Mouse (Mus musculus) heart, embryonic 12.5 days (tissue): Measurements from ENCODE around the gene Ankrd33. TPM values are rescaled to one million over a fixed set of nuclear protein-coding genes. Genes with fewer than 3 reads are reported as not detected.

Experiments used
- ATAC-seq: fragments of 200-750 bp; cut with Nextera tagmentation; 2 replicates; pipeline ENCODE4 v1.8.0; 2017; ENCODE audit warnings: moderate TSS enrichment, moderate library complexity; ENCODE audit not compliant: insufficient number of reproducible peaks, low FRiP score
- H3K27ac ChIP-seq: fragments of 300-500 bp; sonication (generic); 2 replicates; pipeline ENCODE4 v1.5.1; 2016; ENCODE audit warnings: mild to moderate bottlenecking, moderate library complexity; ENCODE audit not compliant: poor library complexity, severe bottlenecking
- H3K27me3 ChIP-seq: fragments of 300-500 bp; sonication (generic); replicated peaks from 2 replicates; pipeline ENCODE4 v1.6.1; 2016; ENCODE audit warnings: mild to moderate bottlenecking, moderate library complexity
- H3K36me3 ChIP-seq: fragments of 300-500 bp; sonication (generic); 2 replicates; pipeline ENCODE4 v1.6.1; 2016; ENCODE audit warnings: mild to moderate bottlenecking, moderate library complexity
- H3K4me1 ChIP-seq: fragments of 300-500 bp; sonication (generic); replicated peaks from 2 replicates; pipeline ENCODE4 v1.6.1; 2016; ENCODE audit warnings: mild to moderate bottlenecking
- H3K4me2 ChIP-seq: fragments of 300-500 bp; sonication (generic); 2 replicates; pipeline ENCODE4 v1.6.1; 2016; ENCODE audit warnings: mild to moderate bottlenecking, moderate library complexity
- H3K4me3 ChIP-seq: fragments of 300-500 bp; sonication (generic); 2 replicates; pipeline ENCODE4 v1.5.1; 2016; ENCODE audit warnings: mild to moderate bottlenecking
- H3K9ac ChIP-seq: fragments of 300-500 bp; sonication (generic); 2 replicates; pipeline ENCODE4 v1.6.1; 2016; ENCODE audit warnings: mild to moderate bottlenecking, moderate library complexity
- H3K9me3 ChIP-seq: fragments of 300-500 bp; sonication (generic); replicated peaks from 2 replicates; pipeline ENCODE4 v1.6.1; 2016; ENCODE audit warnings: mild to moderate bottlenecking, moderate library complexity
- WGBS: fragments of 180-500 bp; shearing (Covaris S2); methylation state at CpG from one replicate; pipeline ENCODE4 v1.1.7; 2016; 5-methylcytosine and 5-hydroxymethylcytosine counted together
- polyA plus RNA-seq: library from polyadenylated mRNA; unstranded; fragments of >200 nt; fragmentation: Nextera tagmentation; extraction: Ambion mirVana; gene quantifications from 2 replicates; pipeline ENCODE4 v1.2.1, GENCODE M21; 2016

Gene Ankrd33
- polyA plus RNA-seq, 1 experiment from 2014 or later = not detected

DNA sequence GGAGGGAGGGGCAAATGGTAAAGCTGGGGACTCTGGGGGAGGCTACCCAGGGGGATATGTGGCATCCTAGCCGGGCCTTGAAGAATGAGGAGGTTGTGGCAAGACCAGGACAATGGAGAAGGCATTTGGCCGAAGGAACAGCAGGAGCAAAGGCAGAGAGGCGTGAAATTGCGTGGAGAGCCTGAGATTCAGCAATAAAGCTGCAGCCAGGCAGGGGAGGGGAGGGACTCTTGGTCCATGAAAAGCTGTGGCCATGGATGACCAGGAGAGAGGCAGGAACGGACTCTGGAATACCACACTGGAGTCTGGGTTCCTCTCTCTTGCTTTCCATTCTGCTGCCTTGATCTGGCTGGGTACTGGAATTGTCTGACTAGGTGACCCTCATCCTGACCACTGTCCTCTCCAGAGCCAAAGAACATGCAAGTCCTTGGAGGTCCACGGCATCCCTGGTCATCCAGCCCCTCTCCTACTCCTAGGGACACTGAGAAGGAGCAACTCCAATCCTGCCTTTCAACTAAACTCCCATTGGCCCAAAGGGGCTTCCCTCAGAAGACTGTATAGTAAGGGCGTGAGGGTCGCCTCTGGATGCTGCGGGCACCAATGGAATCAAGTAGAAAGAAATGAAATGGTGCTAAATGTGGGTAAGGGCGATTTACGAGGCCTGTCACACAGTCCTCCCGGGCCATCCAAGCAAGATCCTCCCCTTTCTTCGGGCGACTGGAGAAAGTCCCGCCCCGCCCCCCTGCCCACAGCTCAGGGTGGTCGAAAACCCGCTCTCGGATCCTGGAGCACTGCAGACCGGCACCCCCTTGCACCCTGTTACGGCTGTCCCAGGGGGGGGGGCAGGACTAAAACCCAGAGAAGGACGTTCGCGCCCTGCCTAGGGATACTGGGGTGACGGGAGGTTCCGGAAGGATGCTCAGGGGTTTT is 39.2 kb upstream of the Ankrd33 start:
- Histone ChIP-seq H3K4me1 (peaks cover 44% of the 10 kb centered on the region), H3K4me2 (peak overlapping the region; percentile 95), H3K27ac (no peak overlapping the region), H3K36me3 (no peaks in the 10 kb centered on the region), H3K4me3 (peak overlapping the region; percentile 94), H3K9ac (peak overlapping the region; percentile 86; the same call in 1 of the 2 replicates), H3K9me3 (no peaks in the 10 kb centered on the region), H3K27me3 (peaks cover 10% of the 10 kb centered on the region; the same call in 1 of the 2 replicates)
- ATAC-seq = no peak
- 14% methylated on average over 26 of the region's 26 CpGs for WGBS

DNA sequence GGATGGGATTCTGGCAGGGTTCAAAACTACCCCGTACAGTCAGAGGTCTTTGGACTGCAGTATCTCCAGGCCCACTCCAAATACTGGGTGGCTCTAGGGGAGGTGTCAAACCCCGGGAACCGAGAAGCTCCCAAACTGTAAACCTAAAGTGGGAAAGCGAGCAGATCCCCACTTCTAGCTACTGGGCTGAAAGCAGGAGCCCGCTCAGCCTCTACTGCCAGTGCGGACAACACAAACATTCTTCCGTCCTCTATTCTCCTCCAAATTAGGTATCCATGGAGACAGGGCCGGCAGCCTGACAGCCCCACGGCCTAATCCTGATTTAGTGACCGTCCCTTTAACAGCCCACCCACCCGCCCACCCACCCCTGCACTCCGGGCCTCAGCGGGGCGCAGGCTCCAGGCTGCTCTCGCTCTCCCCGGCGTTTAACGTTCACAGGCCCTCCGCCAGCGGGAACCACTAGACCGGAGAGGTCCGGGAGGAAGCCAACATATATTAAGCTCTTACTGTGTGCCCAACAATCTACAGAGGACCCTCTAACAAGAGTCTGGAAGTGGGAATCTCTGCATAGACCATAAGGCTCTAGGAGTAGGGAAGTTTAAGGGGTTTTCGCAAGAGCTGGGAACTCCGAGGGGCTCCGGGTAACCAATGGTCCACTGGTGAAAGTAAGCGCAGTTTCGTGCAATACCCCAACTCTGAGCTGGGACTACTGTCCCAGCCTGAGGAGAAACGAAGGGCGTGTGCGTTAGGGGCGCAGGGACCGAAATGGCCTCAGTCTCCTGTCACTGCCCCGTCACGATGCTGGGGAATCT is 38.3 kb upstream of the Ankrd33 start:
- H3K27ac ChIP-seq = peak overlapping the region; percentile 81; the same call in 1 of the 2 replicates
- WGBS = 1% methylated on average over 34 of the region's 34 CpGs
- H3K9me3 ChIP-seq = no peaks in the 10 kb centered on the region
- H3K9ac ChIP-seq = peak overlapping the region; percentile 86
- H3K4me1 ChIP-seq = peaks cover 42% of the 10 kb centered on the region
- peak overlapping the region; percentile 95 for H3K4me2 ChIP-seq
- H3K36me3 ChIP-seq = no peaks in the 10 kb centered on the region
- ATAC-seq = no peak
- H3K27me3 ChIP-seq = peaks cover 10% of the 10 kb centered on the region; the same call in 1 of the 2 replicates
- H3K4me3 ChIP-seq = peak overlapping the region; percentile 94

DNA sequence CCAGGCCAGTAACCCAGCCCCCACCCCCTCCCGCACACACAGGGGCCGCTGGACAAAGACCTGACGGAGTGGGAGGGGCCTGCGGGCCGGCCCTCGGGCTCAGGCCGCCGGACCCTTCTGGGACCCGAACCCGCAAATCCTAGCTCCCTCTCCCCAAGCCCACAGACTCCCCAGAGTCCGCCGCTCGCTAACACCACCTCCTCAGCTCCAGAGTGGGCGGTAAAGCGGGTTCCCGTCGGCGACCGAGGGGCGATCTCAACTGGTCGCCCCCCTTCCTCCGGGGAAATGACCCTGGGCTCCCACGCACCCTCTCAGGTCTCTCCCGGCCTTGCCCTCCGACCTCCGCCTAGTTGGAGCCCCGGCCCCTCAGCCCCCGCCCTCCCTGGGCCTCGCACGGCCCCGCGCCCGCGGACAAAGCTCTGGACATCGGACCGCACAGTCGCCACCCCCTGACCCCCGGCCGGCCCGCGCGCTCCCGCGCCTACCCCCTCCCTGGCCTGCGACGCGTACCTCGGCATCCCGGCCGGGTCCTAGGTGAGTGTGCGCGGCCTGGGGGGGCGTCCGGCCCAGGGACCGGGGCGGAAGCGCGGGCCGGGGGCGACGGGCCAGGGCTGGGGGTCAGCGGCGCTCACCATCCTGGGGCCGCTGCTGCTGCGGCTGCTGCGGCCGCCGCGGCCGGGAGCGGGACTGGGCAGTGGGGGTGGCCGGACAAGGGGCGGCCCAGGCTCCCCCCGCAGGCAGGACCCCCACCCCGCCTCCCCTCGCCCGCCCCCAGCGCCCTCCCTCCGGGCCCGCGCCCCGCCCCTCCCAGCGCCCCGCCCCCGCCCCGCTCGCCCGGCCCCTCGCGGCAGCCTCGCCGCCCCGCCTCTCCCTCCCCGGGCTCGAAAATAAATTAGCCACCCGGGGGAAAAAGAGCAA is 37.5 kb upstream of the Ankrd33 start, which contains the start of gene Fignl2:
TSS of gene Fignl2 (minus strand) at position 755 of the 918 bp plus-strand sequence.
- Histone ChIP-seq H3K36me3 (no peaks in the 10 kb centered on the region), H3K9me3 (no peaks in the 10 kb centered on the region), H3K27me3 (peaks cover 10% of the 10 kb centered on the region; the same call in 1 of the 2 replicates), H3K4me2 (peak within 1 kb of the TSS; percentile 95), H3K9ac (peak within 1 kb of the TSS; percentile 86), H3K27ac (peak within 1 kb of the TSS; percentile 81), H3K4me1 (peaks cover 45% of the 10 kb centered on the region), H3K4me3 (peak within 1 kb of the TSS; percentile 94)
- peak; percentile 64 for ATAC-seq
- under 1% methylated on average over 67 of the region's 96 CpGs for WGBS

DNA sequence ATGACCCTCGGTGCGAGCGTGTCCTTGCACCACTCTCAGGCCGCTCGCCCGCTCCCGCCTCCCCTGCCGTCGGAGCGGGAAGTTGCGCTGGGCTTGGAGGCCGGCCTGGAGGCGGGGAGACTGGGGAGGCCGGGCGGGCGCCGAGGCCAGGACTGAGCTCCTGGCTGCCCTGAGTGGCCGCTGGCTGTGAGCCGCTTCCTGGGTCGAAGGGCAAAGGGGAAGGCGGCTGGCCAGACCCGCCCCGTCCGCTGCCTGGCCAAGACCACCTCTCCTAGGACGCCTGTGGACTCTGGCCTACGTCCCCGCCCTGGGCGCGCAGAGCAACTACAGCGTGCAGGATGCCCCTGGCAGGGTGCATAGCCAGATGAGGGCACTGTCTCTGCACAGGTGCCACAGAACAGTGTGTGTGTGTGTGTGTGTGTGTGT is 36.8 kb upstream of the Ankrd33 start:
- peak; percentile 73 for ATAC-seq
- WGBS = under 1% methylated on average over 27 of the region's 30 CpGs
- Histone ChIP-seq H3K9ac (peak overlapping the region; percentile 86), H3K36me3 (no peaks in the 10 kb centered on the region), H3K4me2 (peak overlapping the region; percentile 95), H3K4me3 (peak overlapping the region; percentile 94), H3K27ac (peak overlapping the region; percentile 81; the same call in 1 of the 2 replicates), H3K9me3 (no peaks in the 10 kb centered on the region), H3K27me3 (peaks cover 10% of the 10 kb centered on the region; the same call in 1 of the 2 replicates), H3K4me1 (peaks cover 45% of the 10 kb centered on the region)

DNA sequence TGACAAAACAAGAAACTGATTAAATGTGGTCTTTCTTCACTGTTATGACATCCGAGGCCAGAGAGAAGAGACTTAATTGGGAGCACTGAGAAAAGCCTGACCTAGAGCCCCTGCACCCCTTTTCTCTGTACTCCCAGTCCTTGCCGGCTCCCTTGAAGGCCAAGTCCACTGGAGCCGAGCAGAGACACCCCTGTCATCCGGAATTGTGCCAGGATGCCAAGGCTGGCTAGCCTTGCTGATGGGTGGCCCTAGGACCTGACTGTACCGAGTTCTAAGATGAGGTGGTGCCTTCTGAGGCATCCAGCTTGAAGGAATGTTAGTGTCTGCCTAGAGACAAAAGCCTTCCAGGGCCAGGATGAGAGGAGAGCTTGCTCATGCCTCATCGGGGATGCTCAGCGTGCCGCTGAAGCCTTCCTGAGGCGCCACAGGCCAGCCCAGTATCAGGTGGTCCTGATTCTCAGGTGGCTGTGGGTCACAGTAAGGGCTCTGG is 35.5 kb upstream of the Ankrd33 start:
- Histone ChIP-seq H3K4me1 (peaks cover 44% of the 10 kb centered on the region), H3K9me3 (no peaks in the 10 kb centered on the region), H3K27ac (no peak overlapping the region), H3K4me3 (no peak overlapping the region), H3K9ac (no peak overlapping the region), H3K27me3 (peaks cover 10% of the 10 kb centered on the region; the same call in 1 of the 2 replicates), H3K36me3 (no peaks in the 10 kb centered on the region), H3K4me2 (no peak overlapping the region)
- 74% methylated on average over 9 of the region's 9 CpGs for WGBS
- no peak for ATAC-seq

DNA sequence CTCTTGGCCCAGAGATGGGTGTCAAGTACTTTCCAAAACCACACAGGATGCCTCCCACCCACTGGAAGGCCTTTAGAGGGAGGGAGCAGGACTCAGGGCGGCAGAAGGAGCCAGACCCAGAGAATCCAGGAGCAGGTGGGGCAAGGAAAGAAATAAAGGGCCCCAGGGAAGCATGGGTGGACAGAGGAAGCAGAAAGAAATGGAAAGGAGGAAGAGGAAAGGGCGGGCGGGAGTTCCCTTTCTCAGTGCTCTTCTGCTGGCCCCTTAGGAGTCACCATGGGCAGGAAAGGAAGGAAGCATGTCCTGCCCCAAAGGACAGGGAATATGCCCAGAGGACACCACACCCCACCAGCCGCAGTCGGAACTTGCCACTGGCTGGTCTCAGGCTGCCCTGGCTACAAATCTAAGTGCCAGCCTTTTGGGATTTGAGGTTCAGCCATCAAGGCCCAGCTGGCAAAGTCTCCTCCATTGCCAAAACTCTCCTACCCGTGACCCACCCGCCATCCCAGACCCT is 34.5 kb upstream of the Ankrd33 start:
- H3K27me3 ChIP-seq = peaks cover 8% of the 10 kb centered on the region; the same call in 1 of the 2 replicates
- H3K36me3 ChIP-seq = no peaks in the 10 kb centered on the region
- ATAC-seq = no peak
- H3K4me1 ChIP-seq = peaks cover 33% of the 10 kb centered on the region
- H3K4me2 ChIP-seq = no peak overlapping the region
- 72% methylated on average over 7 of the region's 7 CpGs for WGBS
- no peak overlapping the region for H3K4me3 ChIP-seq
- no peaks in the 10 kb centered on the region for H3K9me3 ChIP-seq
- H3K27ac ChIP-seq = no peak overlapping the region
- no peak overlapping the region for H3K9ac ChIP-seq

DNA sequence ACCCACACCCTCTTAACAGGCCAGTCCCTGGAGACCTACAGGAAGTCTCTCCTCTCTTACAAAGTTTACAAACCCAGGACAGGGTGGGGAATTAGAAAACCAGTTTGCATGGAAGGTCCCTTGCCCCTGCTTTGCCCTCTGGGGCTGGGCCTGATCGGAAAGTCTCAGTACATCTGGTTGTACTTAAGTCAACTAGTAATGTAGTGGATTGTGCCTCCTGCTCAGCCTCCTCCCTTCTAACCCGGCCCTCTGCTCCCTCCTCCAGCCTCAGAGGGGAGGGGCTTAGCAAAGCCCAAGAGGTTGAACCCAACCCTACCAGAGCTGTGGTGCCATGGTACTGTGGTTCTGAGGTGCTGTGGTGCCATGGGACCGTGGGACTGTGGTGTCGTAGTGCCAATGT is 33.3 kb upstream of the Ankrd33 start:
- no peak overlapping the region for H3K4me2 ChIP-seq
- H3K27me3 ChIP-seq = no peaks in the 10 kb centered on the region
- peaks cover 22% of the 10 kb centered on the region for H3K4me1 ChIP-seq
- WGBS = 54% methylated on average over 4 of the region's 4 CpGs
- ATAC-seq = no peak
- H3K9me3 ChIP-seq = no peaks in the 10 kb centered on the region
- no peaks in the 10 kb centered on the region for H3K36me3 ChIP-seq
- no peak overlapping the region for H3K27ac ChIP-seq
- H3K9ac ChIP-seq = no peak overlapping the region
- no peak overlapping the region for H3K4me3 ChIP-seq

DNA sequence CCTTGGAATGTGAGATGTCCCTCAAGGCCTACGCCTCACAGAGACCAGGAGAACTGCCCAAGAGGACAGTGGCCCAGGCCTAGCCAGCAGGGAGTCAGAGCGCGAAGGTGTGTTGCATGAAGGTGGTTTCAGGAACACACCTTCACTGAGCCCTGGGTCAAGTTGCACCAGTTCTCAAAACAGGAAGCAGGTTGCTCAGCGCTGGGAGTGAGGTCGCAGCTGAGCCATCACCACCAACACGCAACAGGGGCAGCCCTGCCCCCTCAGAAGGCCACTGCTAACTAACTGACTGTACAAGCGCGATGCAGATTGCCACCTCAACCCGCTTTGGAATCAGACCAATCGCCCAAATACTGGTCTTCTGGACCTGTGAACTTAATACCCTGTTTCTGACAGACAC is 31.1 kb upstream of the Ankrd33 start:
- Histone ChIP-seq H3K9ac (no peak overlapping the region), H3K27ac (no peak overlapping the region), H3K4me2 (no peak overlapping the region), H3K4me1 (peaks cover 8% of the 10 kb centered on the region; the same call in 1 of the 2 replicates), H3K4me3 (no peak overlapping the region), H3K27me3 (no peaks in the 10 kb centered on the region), H3K36me3 (no peaks in the 10 kb centered on the region), H3K9me3 (no peaks in the 10 kb centered on the region)
- no peak for ATAC-seq
- WGBS = 70% methylated on average over 10 of the region's 10 CpGs

DNA sequence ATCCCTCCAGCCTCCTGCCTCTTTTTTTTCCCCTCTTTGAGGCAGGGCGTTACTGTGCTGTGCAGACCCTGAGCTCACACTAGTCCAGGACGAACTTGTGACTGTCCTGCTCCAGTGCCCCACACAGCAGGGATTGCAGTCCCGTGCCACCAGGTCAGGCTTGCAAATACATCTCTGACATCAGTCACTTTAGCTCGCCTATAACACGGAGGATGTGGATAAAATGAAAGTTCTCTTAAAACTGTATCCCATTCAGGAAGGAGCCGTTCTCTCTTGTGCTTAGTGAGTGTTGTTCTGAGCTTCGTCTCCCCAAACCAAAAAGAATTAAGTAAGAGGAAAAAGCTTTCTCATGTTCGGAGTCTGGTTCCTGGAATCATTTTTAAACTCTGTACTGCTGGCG is 29.1 kb upstream of the Ankrd33 start:
- H3K27ac ChIP-seq = no peak overlapping the region

DNA sequence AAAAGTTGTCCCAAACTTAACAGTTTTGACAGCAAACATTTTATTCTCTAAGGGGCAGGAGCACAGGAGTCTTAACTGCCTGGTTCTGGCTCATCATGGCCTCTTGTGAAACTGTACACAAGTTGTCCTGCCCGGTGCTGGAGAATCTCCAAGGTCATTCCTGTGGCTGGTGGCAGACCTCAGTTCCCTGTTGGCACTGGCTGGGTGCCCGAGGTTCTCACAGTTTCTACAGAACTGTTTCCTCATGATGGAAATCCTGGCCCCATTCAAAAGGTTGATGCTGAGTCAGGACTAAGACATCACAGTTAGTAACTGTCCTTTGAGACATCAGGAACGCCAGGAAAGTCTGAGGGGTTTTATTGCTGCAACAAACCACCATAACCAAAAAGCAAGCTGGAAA is 28.6 kb upstream of the Ankrd33 start:
- 69% methylated on average over 3 of the region's 3 CpGs for WGBS
- Histone ChIP-seq H3K9ac (no peak overlapping the region), H3K27me3 (0 out of 2 replicates have a peak, but pooled peaks cover 8% of the 10 kb centered on the region), H3K36me3 (no peaks in the 10 kb centered on the region), H3K4me3 (no peak overlapping the region), H3K4me2 (no peak overlapping the region), H3K27ac (no peak overlapping the region), H3K4me1 (peaks cover 5% of the 10 kb centered on the region; the same call in 1 of the 2 replicates), H3K9me3 (no peaks in the 10 kb centered on the region)
- ATAC-seq = no peak

More for the DNA sequence above, 29.1 kb upstream of the Ankrd33 start:
- WGBS = 77% methylated on average over 9 of the region's 9 CpGs
- no peak overlapping the region for H3K4me3 ChIP-seq
- H3K9me3 ChIP-seq = no peaks in the 10 kb centered on the region
- H3K27me3 ChIP-seq = 0 out of 2 replicates have a peak, but pooled peaks cover 4% of the 10 kb centered on the region
- no peak for ATAC-seq
- no peak overlapping the region for H3K9ac ChIP-seq
- peaks cover 6% of the 10 kb centered on the region; the same call in 1 of the 2 replicates for H3K4me1 ChIP-seq
- H3K4me2 ChIP-seq = no peak overlapping the region
- H3K36me3 ChIP-seq = no peaks in the 10 kb centered on the region
